Mouse (Mus musculus): ENCODE measurements around the gene Ppfibp1. TPM values are rescaled to one million over a fixed set of nuclear protein-coding genes. Genes with fewer than 3 reads are reported as not detected.

Ppfibp1 gene
- total and polyA plus RNA-seq, 3 experiments = 1.1 to 8.6 (median 3.3) TPM

DNA sequence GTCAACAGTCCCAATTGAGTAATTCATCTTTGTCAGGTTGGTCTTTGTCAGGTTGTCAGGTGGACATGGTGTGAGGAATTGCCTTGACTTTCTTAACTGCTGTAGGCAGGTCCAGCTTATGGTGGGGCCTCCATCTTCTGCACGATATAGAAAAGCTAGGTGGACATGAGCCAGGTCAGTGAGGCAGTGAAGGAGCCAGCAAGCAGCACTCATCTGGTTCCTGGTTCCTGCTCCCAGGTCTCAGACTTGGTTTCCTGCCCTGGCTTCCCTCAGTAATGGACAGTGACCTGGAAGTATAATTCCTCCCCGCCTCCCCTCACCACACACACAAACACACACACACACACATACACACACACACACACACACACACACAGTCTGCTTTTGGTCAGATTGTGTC, 107.1 kb downstream of the Ppfibp1 start:
- ATAC-seq (ENCODE audit: extremely low read depth, insufficient number of reproducible peaks, low FRiP score, poor library complexity, severe bottlenecking) (no peak), DNase-seq (ENCODE audit: low spot score) (no peak)
- TF ChIP-seq GATA2 (IDR thresholded peaks at IDR 0.05; ENCODE audit: borderline replicate concordance, low read depth, low read length) = no peak
- no peak for TF ChIP-seq POLR2AphosphoS5 (IDR thresholded peaks at IDR 0.05; ENCODE audit: insufficient replicate concordance, low read depth, low read length)
- no peak for TF ChIP-seq CTCF (IDR thresholded peaks at IDR 0.05; ENCODE audit: low read depth, low read length)
- TF ChIP-seq TAL1 (conservative IDR thresholded peaks at IDR 0.05; ENCODE audit: low read depth, low read length) = no peak
- TF ChIP-seq GATA1 (IDR thresholded peaks at IDR 0.05; ENCODE audit: borderline replicate concordance, low read length) = no peak
- Histone ChIP-seq H3K27me3 (ENCODE audit: insufficient read depth, low read length) (no peaks in the 10 kb centered on the region), H3K36me3 (replicated peaks) (no peaks in the 10 kb centered on the region), H3K4me1 (ENCODE audit: insufficient read depth, low read depth, low read length) (no peaks in the 10 kb centered on the region), H3K9me3 (replicated peaks) (no peaks in the 10 kb centered on the region), H3K4me3 (ENCODE audit: low read depth, low read length) (no peak overlapping the region)

DNA sequence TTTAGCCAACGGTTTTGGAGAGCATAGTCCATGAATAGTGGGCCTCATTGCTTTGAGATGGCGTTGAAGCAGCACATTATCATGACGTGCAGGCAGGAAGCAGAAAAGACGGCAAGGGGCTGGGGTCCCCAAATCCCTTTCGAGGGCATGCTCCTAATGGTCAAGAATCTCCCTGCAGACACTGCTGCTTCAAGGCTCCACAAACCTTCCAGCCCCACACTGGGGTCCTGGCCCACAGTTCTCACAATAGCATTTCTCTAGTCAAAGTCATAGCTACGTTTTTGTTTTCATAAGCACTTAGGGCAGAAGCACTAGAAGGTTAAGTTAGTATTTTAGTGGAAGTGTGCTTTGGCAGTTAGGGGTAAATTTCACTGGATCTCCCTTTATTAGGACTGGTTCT, 107.6 kb downstream of the Ppfibp1 start:
- Histone ChIP-seq H3K9me3 (replicated peaks) (no peaks in the 10 kb centered on the region), H3K27me3 (ENCODE audit: insufficient read depth, low read length) (no peaks in the 10 kb centered on the region), H3K4me3 (ENCODE audit: low read depth, low read length) (no peak overlapping the region), H3K36me3 (replicated peaks) (no peaks in the 10 kb centered on the region), H3K4me1 (ENCODE audit: insufficient read depth, low read depth, low read length) (no peaks in the 10 kb centered on the region)
- ATAC-seq (ENCODE audit: extremely low read depth, insufficient number of reproducible peaks, low FRiP score, poor library complexity, severe bottlenecking) = no peak
- TF ChIP-seq GATA2 (IDR thresholded peaks at IDR 0.05; ENCODE audit: borderline replicate concordance, low read depth, low read length) = no peak
- TF ChIP-seq GATA1 (IDR thresholded peaks at IDR 0.05; ENCODE audit: borderline replicate concordance, low read length) = no peak
- no peak for TF ChIP-seq TAL1 (conservative IDR thresholded peaks at IDR 0.05; ENCODE audit: low read depth, low read length)
- no peak for TF ChIP-seq CTCF (IDR thresholded peaks at IDR 0.05; ENCODE audit: low read depth, low read length)
- TF ChIP-seq POLR2AphosphoS5 (IDR thresholded peaks at IDR 0.05; ENCODE audit: insufficient replicate concordance, low read depth, low read length) = no peak
- no peak for DNase-seq (ENCODE audit: low spot score)

GRCm38 (mm10) chr6:146997006-146997405, 108.7 kb downstream of the Ppfibp1 start:
- Histone ChIP-seq H3K36me3 (replicated peaks) (no peaks in the 10 kb centered on the region), H3K4me1 (ENCODE audit: insufficient read depth, low read depth, low read length) (no peaks in the 10 kb centered on the region), H3K4me3 (ENCODE audit: low read depth, low read length) (no peak overlapping the region), H3K9me3 (replicated peaks) (no peaks in the 10 kb centered on the region), H3K27me3 (ENCODE audit: insufficient read depth, low read length) (no peaks in the 10 kb centered on the region)
- TF ChIP-seq CTCF (IDR thresholded peaks at IDR 0.05; ENCODE audit: low read depth, low read length) (no peak), POLR2AphosphoS5 (IDR thresholded peaks at IDR 0.05; ENCODE audit: insufficient replicate concordance, low read depth, low read length) (no peak), GATA1 (IDR thresholded peaks at IDR 0.05; ENCODE audit: borderline replicate concordance, low read length) (no peak), GATA2 (IDR thresholded peaks at IDR 0.05; ENCODE audit: borderline replicate concordance, low read depth, low read length) (no peak), TAL1 (conservative IDR thresholded peaks at IDR 0.05; ENCODE audit: low read depth, low read length) (no peak)
- DNase-seq (ENCODE audit: low spot score) = no peak
- ATAC-seq (ENCODE audit: extremely low read depth, insufficient number of reproducible peaks, low FRiP score, poor library complexity, severe bottlenecking) = no peak

- ATAC-seq (ENCODE audit: extremely low read depth, insufficient number of reproducible peaks, low FRiP score, poor library complexity, severe bottlenecking) = no peak
- Histone ChIP-seq H3K36me3 (replicated peaks) (no peaks in the 10 kb centered on the region), H3K4me1 (ENCODE audit: insufficient read depth, low read depth, low read length) (no peaks in the 10 kb centered on the region), H3K4me3 (ENCODE audit: low read depth, low read length) (no peak overlapping the region), H3K9me3 (replicated peaks) (no peaks in the 10 kb centered on the region), H3K27me3 (ENCODE audit: insufficient read depth, low read length) (no peaks in the 10 kb centered on the region)
- no peak for DNase-seq (ENCODE audit: low spot score)
- no peak for TF ChIP-seq POLR2AphosphoS5 (IDR thresholded peaks at IDR 0.05; ENCODE audit: insufficient replicate concordance, low read depth, low read length)
- no peak for TF ChIP-seq TAL1 (conservative IDR thresholded peaks at IDR 0.05; ENCODE audit: low read depth, low read length)
- no peak for TF ChIP-seq GATA2 (IDR thresholded peaks at IDR 0.05; ENCODE audit: borderline replicate concordance, low read depth, low read length)
- no peak for TF ChIP-seq GATA1 (IDR thresholded peaks at IDR 0.05; ENCODE audit: borderline replicate concordance, low read length)
- TF ChIP-seq CTCF (IDR thresholded peaks at IDR 0.05; ENCODE audit: low read depth, low read length) = no peak
Measured at GRCm38 (mm10) chr6:146998710-146999109, 110.4 kb downstream of the Ppfibp1 start.

DNA sequence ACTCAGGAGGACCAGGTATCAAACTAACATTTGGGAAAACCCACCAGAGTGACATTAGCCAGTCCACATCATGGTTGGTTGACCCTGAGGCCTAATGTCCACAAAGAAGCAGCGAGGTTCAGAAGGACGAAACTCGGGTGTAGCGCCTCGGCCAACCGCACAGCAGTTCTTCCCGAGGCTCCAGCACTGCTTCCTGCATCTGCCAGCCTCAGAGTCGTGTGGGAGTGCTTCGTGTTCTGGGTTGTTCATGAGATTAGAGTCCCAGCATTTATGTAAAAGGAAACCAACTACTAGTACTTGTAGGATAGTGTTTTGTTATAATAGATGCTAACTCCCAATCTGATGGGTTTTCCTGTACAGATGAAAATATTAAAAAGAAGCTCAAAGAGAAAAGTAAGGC, 111.0 kb downstream of the Ppfibp1 start:
- no peaks in the 10 kb centered on the region for H3K9me3 ChIP-seq (replicated peaks)
- DNase-seq (ENCODE audit: low spot score) (no peak), ATAC-seq (ENCODE audit: extremely low read depth, insufficient number of reproducible peaks, low FRiP score, poor library complexity, severe bottlenecking) (no peak)
- no peak overlapping the region for H3K4me3 ChIP-seq (ENCODE audit: low read depth, low read length)
- no peaks in the 10 kb centered on the region for H3K27me3 ChIP-seq (ENCODE audit: insufficient read depth, low read length)
- H3K4me1 ChIP-seq (ENCODE audit: insufficient read depth, low read depth, low read length) = no peaks in the 10 kb centered on the region
- H3K36me3 ChIP-seq (replicated peaks) = no peaks in the 10 kb centered on the region
- TF ChIP-seq TAL1 (conservative IDR thresholded peaks at IDR 0.05; ENCODE audit: low read depth, low read length) (no peak), POLR2AphosphoS5 (IDR thresholded peaks at IDR 0.05; ENCODE audit: insufficient replicate concordance, low read depth, low read length) (no peak), GATA1 (IDR thresholded peaks at IDR 0.05; ENCODE audit: borderline replicate concordance, low read length) (no peak), GATA2 (IDR thresholded peaks at IDR 0.05; ENCODE audit: borderline replicate concordance, low read depth, low read length) (no peak), CTCF (IDR thresholded peaks at IDR 0.05; ENCODE audit: low read depth, low read length) (no peak)

DNA sequence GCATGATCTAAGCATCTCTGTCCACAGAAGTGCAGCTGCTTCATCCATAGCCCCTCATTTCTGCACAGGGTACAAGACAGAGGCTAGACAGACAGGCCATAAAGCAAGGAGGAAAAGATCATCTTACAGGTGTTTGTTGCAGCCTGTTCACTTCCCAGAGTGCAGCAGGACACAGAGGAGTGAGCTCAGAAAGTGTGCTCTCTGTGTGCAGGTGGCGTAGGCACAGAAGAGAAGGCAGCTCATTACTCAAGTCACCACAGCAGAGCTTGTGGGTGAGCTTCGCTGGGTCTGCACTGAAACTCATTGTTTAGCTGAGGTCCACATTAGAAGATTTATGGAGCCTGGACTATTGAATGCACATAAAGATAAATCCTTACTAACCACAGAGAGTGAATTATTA, 111.5 kb downstream of the Ppfibp1 start:
- ATAC-seq (ENCODE audit: extremely low read depth, insufficient number of reproducible peaks, low FRiP score, poor library complexity, severe bottlenecking) (no peak), DNase-seq (ENCODE audit: low spot score) (no peak)
- TF ChIP-seq CTCF (IDR thresholded peaks at IDR 0.05; ENCODE audit: low read depth, low read length) = no peak
- no peak for TF ChIP-seq POLR2AphosphoS5 (IDR thresholded peaks at IDR 0.05; ENCODE audit: insufficient replicate concordance, low read depth, low read length)
- TF ChIP-seq GATA2 (IDR thresholded peaks at IDR 0.05; ENCODE audit: borderline replicate concordance, low read depth, low read length) = no peak
- no peak for TF ChIP-seq GATA1 (IDR thresholded peaks at IDR 0.05; ENCODE audit: borderline replicate concordance, low read length)
- no peak for TF ChIP-seq TAL1 (conservative IDR thresholded peaks at IDR 0.05; ENCODE audit: low read depth, low read length)
- H3K9me3 ChIP-seq (replicated peaks) = no peaks in the 10 kb centered on the region
- no peak overlapping the region for H3K4me3 ChIP-seq (ENCODE audit: low read depth, low read length)
- no peaks in the 10 kb centered on the region for H3K27me3 ChIP-seq (ENCODE audit: insufficient read depth, low read length)
- no peaks in the 10 kb centered on the region for H3K36me3 ChIP-seq (replicated peaks)
- H3K4me1 ChIP-seq (ENCODE audit: insufficient read depth, low read depth, low read length) = no peaks in the 10 kb centered on the region

All from G1E (cell line).